Mouse (Mus musculus) CH12.LX (cell line): ENCODE data around the gene Inpp5f. TPM values are rescaled to one million over a fixed set of nuclear protein-coding genes. Genes with fewer than 3 reads are reported as not detected.
"Not testable (repeated sequence)": the region's sequence is repeated elsewhere in the genome, so short reads cannot be mapped to it uniquely, and the experiment has no call there.

Experiments used
- DNase-seq: peaks from one replicate; pipeline ENCODE4 v3.0.0-alpha.2; 2013; ENCODE audit errors: extremely low read depth
- H3K27ac ChIP-seq: 2 replicates; pipeline ENCODE4 v1.5.1; 2012; ENCODE audit warnings: low read depth, mild to moderate bottlenecking, control low read depth, moderate library complexity; ENCODE audit not compliant: insufficient read depth
- H3K27me3 ChIP-seq: replicated peaks from 2 replicates; pipeline ENCODE3; 2012; ENCODE audit warnings: inconsistent platforms
- H3K36me3 ChIP-seq, 2 experiments: replicated peaks in 1 of 2; 2 replicates each; pipeline versions ENCODE3 to v1.6.1; 2012; ENCODE audit warnings: inconsistent platforms in 1 of 2, low read length in 1 of 2, mild to moderate bottlenecking in 1 of 2, mixed read lengths in 1 of 2, moderate library complexity in 1 of 2; ENCODE audit not compliant: control insufficient read depth in 1 of 2, insufficient read depth in 1 of 2
- H3K4me1 ChIP-seq, 2 experiments: 2 replicates each; pipeline ENCODE4 v1.6.1; 2012; ENCODE audit warnings: inconsistent platforms in 1 of 2, moderate library complexity in 1 of 2; ENCODE audit not compliant: insufficient read depth in 2 of 2, control insufficient read depth in 1 of 2
- H3K4me2 ChIP-seq: 2 replicates; pipeline ENCODE4 v1.6.1; 2012; ENCODE audit warnings: low read depth, mild to moderate bottlenecking, control low read depth; ENCODE audit not compliant: poor library complexity, insufficient read depth, severe bottlenecking
- H3K4me3 ChIP-seq, 3 experiments: fragments of 150-350 bp in 1 of 3; sonication (generic) in 1 of 3; replicated peaks in 1 of 3; 2 replicates each; pipeline versions ENCODE3 to v1.5.1; 2011 to 2012; ENCODE audit warnings: low read depth in 2 of 3, low read length in 2 of 3, mild to moderate bottlenecking in 2 of 3, moderate library complexity in 2 of 3, control low read depth in 1 of 3, improper control_type of control experiment in 1 of 3, inconsistent platforms in 1 of 3, mixed read lengths in 1 of 3; ENCODE audit not compliant: poor library complexity in 1 of 3
- H3K79me2 ChIP-seq: replicated peaks from 2 replicates; pipeline ENCODE4 v1.6.1; 2012; ENCODE audit warnings: mild to moderate bottlenecking, moderate library complexity; ENCODE audit not compliant: control insufficient read depth, poor library complexity, insufficient read depth, severe bottlenecking; ENCODE audit errors: extremely low read depth
- H3K9ac ChIP-seq: 2 replicates; pipeline ENCODE4 v1.6.1; 2012; ENCODE audit warnings: low read depth, mild to moderate bottlenecking, control low read depth, moderate library complexity; ENCODE audit not compliant: insufficient read depth
- H3K9me3 ChIP-seq: replicated peaks from 2 replicates; pipeline ENCODE3; 2012; ENCODE audit warnings: low read length, inconsistent platforms, mixed read lengths
- CHD2 ChIP-seq: IDR thresholded peaks from 2 replicates; pipeline ENCODE4 v1.6.1; 2011; ENCODE audit warnings: low read length, improper control_type of control experiment
- CTCF ChIP-seq, 2 experiments: IDR thresholded peaks in 1 of 2; conservative IDR thresholded peaks in 1 of 2; 2 replicates each; pipeline ENCODE4 v1.5.1; 2011 to 2012; ENCODE audit warnings: low read depth in 2 of 2, low read length in 2 of 2, improper control_type of control experiment in 1 of 2, inconsistent platforms in 1 of 2, mild to moderate bottlenecking in 1 of 2, moderate library complexity in 1 of 2
- ELF1 ChIP-seq: IDR thresholded peaks from 2 replicates; pipeline ENCODE4 v1.6.1; 2014; ENCODE audit warnings: low read depth, mild to moderate bottlenecking, inconsistent platforms, low read length, improper control_type of control experiment
- GABPA ChIP-seq: IDR thresholded peaks from 2 replicates; pipeline ENCODE4 v1.6.1; 2012; ENCODE audit warnings: low read depth, low read length, improper control_type of control experiment, inconsistent platforms; ENCODE audit not compliant: insufficient replicate concordance
- HCFC1 ChIP-seq: IDR thresholded peaks from 2 replicates; pipeline ENCODE4 v1.6.1; 2012; ENCODE audit warnings: low read depth, mild to moderate bottlenecking, inconsistent platforms, low read length, improper control_type of control experiment
- JUN ChIP-seq: IDR thresholded peaks from 2 replicates; pipeline ENCODE4 v1.6.1; 2011; ENCODE audit warnings: low read depth, mild to moderate bottlenecking, low read length, improper control_type of control experiment, moderate library complexity; ENCODE audit not compliant: insufficient read depth
- MAX ChIP-seq: IDR thresholded peaks from 2 replicates; pipeline ENCODE4 v1.6.1; 2011; ENCODE audit warnings: low read length, improper control_type of control experiment
- MAZ ChIP-seq: IDR thresholded peaks from 2 replicates; pipeline ENCODE4 v1.6.1; 2012; ENCODE audit warnings: low read depth, mild to moderate bottlenecking, inconsistent platforms, low read length, improper control_type of control experiment, moderate library complexity
- MEF2A ChIP-seq: IDR thresholded peaks from 2 replicates; pipeline ENCODE4 v1.6.1; 2014; ENCODE audit warnings: low read depth, mild to moderate bottlenecking, inconsistent platforms, low read length, improper control_type of control experiment, borderline replicate concordance
- RCOR1 ChIP-seq: conservative IDR thresholded peaks from 2 replicates; pipeline ENCODE4 v1.6.1; 2012; ENCODE audit warnings: low read depth, mild to moderate bottlenecking, inconsistent platforms, low read length, improper control_type of control experiment
- SIN3A ChIP-seq: IDR thresholded peaks from 2 replicates; pipeline ENCODE4 v1.6.1; 2012; ENCODE audit warnings: low read length, improper control_type of control experiment, inconsistent platforms
- SMC3 ChIP-seq: IDR thresholded peaks from 2 replicates; pipeline ENCODE4 v1.6.1; 2011; ENCODE audit warnings: low read depth, low read length, improper control_type of control experiment
- UBTF ChIP-seq: IDR thresholded peaks from 2 replicates; pipeline ENCODE4 v1.6.1; 2012; ENCODE audit warnings: low read depth, mild to moderate bottlenecking, inconsistent platforms, low read length, improper control_type of control experiment, moderate library complexity
- USF1 ChIP-seq: IDR thresholded peaks from 2 replicates; pipeline ENCODE4 v1.6.1; 2014; ENCODE audit warnings: low read depth, mild to moderate bottlenecking, inconsistent platforms, low read length, improper control_type of control experiment
- dilution Hi-C: fragments of 300-500 bp; cut with MboI; formaldehyde crosslinking; loops from 2 replicates; pipeline ENCODE4 v1.14.3; 2020; ENCODE audit warnings: low sequenced_read_pairs; ENCODE audit not compliant: extremely low pct_unique_long_range_greater_than_20kb, extremely low pct_ligation_motif_present
- in situ Hi-C: fragments of 300-500 bp; cut with MboI; formaldehyde crosslinking; loops from 3 replicates; pipeline ENCODE4 v1.14.3; 2019; ENCODE audit warnings: low sequenced_read_pairs, low pct_ligation_motif_present, low pct_unique_long_range_greater_than_20kb, mixed read lengths
- polyA plus RNA-seq: library from polyadenylated mRNA; unstranded; fragments of >175 nt; gene quantifications from 2 replicates; pipeline ENCODE4 v1.2.1, GENCODE M21; 2012; ENCODE audit warnings: low read depth; ENCODE audit not compliant: insufficient read length
- total RNA-seq, 2 experiments: library from RNA; depleted of rRNA; stranded (reverse); fragments of 300-350 nt in 1 of 2; fragments of >200 nt in 1 of 2; gene quantifications; 2 replicates each; pipeline ENCODE4 v1.2.3; 2012 to 2014

Inpp5f gene
- total and polyA plus RNA-seq, 3 experiments: 4.0 to 6.2 (median 5.5) TPM

- in situ Hi-C loops: no loop called here
- no peaks in the 10 kb centered on the region for H3K36me3 ChIP-seq
- H3K27me3 ChIP-seq: no peaks in the 10 kb centered on the region
Measured at GRCm38 (mm10) chr7:128567561-128568244, 43.4 kb upstream of the Inpp5f start.

DNA sequence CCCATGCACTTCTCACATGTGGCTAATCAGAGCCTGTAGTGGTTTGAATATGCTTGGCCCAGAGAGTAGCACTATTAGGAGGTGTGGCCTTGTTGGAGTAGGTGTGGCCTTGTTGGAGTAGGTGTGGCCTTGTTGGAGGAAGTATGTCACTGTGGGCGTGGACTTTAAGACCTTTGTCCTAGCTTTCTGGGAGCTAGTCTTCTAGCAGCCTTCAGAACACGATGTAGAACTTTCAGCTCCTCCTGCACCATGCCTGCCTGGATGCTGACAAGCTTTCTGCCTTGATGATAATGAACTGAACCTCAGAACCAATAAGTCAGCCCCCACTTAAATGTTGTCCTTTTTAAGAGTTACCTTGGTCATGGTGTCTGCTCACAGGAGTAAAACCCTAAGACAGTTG, 41.7 kb upstream of the Inpp5f start:
- H3K27ac ChIP-seq, DNase-seq, H3K79me2 ChIP-seq, H3K4me3 ChIP-seq, H3K4me1 ChIP-seq, H3K9ac ChIP-seq, H3K27me3 ChIP-seq, H3K36me3 ChIP-seq, H3K4me2 ChIP-seq, in situ Hi-C loops, dilution Hi-C loops, H3K9me3 ChIP-seq: not testable (repeated sequence)

More at GRCm38 (mm10) chr7:128567561-128568244, 43.4 kb upstream of the Inpp5f start:
- H3K9ac ChIP-seq: no peak overlapping the region
- no peaks in the 10 kb centered on the region for H3K4me1 ChIP-seq
- TF ChIP-seq JUN (no peak), MEF2A (no peak), USF1 (no peak), SMC3 (no peak), MAX (no peak), ELF1 (no peak), MAZ (no peak), CTCF (conservative IDR thresholded peaks at IDR 0.05 in 1 of 2, IDR thresholded peaks at IDR 0.05 in 1 of 2; ENCODE audit: low read depth in 2 of 2, low read length in 2 of 2) (no peak), SIN3A (no peak), RCOR1 (no peak), CHD2 (no peak), GABPA (no peak), UBTF (no peak), HCFC1 (no peak)
- no peak overlapping the region for H3K4me2 ChIP-seq
- H3K9me3 ChIP-seq: no peaks in the 10 kb centered on the region
- no peak overlapping the region for H3K4me3 ChIP-seq
- dilution Hi-C loops: no loop called here
- no peak for DNase-seq
- no peaks in the 10 kb centered on the region for H3K79me2 ChIP-seq
- H3K27ac ChIP-seq: no peak overlapping the region
